Mouse (Mus musculus) spleen, postnatal 10 days (tissue): ENCODE results near the gene Sergef.

Source experiments
- DNase-seq, 2 experiments: peaks; one replicate each; pipeline ENCODE4 v3.0.0; 2021 to 2022; ENCODE audit warnings: low spot score in 2 of 2

Sergef gene

DNA sequence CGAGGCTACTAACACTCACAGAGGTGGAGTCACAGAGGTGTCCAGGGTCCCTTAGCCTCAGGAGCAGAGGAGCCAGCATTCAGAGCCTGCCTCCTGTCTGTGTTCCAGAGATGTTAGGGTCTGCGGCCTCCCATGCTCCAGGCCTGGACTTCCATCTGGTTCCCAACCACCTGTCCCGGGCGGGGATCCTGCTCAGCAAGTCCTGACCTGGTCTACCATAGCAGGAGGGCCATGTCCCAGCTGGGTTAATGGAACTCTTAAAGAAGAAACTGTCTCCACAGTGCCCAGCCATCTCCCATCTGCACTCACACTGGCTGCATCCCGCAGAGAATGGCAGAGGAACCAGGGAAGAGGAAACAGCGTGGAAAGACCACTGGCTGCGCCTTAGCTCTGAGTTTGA, 234.9 kb downstream of the Sergef start:
- DNase-seq = no peak

- DNase-seq = no peak
Observed at GRCm38 (mm10) chr7:46403616-46404485, 235.8 kb downstream of the Sergef start.

- no peak for DNase-seq
Observed at GRCm38 (mm10) chr7:46401371-46402180, 238.0 kb downstream of the Sergef start.

DNA sequence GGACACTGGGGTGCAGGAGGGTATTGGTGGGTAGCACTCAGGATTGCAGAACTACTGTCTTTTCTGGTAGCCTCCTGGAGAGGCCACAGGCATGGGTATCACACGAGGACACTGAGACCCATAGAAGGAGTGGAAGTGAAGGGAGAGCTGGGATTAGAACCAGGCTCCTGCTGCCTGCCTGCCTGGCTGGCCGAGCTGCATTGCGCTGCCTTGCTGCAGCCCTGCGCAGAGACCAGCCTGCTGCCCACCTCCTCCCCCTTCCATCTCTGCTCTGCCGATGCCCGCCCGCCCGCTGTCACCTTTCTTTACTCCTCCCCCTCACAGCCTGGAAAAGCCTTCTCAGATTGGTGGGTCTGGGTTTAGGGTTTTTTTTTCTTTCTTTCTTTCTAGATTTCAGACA, 239.3 kb downstream of the Sergef start:
- DNase-seq = no peak

DNA sequence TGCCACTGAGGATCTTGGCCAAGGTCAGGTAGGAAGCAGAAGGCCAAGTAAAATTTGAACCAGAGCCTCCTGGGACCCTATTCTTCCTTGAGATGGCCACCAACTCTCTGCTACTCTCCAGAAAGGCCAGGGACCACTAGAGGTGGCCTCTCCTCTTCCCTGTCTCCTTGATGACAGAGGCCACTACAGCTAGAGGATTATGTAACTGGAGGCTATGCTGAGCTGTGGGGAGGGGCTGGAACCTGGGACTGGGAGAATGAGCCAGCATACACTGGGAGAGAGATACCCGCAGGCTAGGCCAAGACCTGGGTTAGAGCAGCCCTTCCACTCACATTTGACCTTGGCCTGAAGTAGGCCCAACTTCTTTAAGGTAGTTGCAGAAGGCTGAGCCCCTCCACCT, 239.9 kb downstream of the Sergef start:
- DNase-seq = no peak

GRCm38 (mm10) chr7:46398612-46399011, 241.0 kb downstream of the Sergef start:
- no peak for DNase-seq

GRCm38 (mm10) chr7:46397732-46398333, 241.8 kb downstream of the Sergef start:
- no peak for DNase-seq

DNA sequence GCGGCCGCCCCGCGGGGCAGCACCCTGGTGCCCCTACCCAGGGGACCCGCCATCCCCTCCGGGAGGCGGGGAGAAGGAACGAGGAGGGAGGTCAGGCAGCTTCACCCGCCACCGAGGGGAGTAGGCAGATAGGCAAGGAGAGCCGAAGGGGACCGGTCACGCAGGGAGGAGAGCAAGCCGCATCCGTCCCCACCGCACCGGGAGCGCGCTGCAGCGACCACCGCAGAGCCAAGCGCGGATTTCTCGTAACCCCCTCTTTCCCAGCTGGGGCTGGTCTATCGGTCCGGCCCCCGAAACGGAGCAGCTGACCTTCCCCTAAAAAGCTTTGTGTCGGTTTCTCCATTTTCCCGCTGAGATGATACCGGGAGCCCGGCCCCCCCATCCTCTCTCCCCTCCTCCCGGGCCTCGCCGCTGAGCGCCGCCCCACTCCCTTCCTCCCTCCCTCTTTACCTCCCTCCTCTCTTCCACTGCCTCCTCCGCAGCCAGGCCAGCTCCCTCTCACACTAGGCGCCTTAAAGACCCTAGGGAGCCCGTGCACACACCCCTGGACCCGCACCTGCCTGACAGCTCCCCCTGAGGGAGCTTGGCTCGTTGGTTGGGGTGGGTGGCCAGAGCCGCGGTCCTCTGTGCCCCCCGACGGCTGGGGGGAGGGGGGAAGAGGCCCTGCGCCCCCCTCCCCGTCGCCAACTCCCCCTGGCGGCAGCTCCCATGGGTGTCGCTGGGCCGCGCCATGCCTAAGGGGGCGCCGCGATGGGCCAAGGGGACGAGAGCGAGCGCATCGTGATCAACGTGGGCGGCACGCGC, 242.5 kb downstream of the Sergef start:
- DNase-seq = peak in 1 of 2 experiments; percentile 29

DNA sequence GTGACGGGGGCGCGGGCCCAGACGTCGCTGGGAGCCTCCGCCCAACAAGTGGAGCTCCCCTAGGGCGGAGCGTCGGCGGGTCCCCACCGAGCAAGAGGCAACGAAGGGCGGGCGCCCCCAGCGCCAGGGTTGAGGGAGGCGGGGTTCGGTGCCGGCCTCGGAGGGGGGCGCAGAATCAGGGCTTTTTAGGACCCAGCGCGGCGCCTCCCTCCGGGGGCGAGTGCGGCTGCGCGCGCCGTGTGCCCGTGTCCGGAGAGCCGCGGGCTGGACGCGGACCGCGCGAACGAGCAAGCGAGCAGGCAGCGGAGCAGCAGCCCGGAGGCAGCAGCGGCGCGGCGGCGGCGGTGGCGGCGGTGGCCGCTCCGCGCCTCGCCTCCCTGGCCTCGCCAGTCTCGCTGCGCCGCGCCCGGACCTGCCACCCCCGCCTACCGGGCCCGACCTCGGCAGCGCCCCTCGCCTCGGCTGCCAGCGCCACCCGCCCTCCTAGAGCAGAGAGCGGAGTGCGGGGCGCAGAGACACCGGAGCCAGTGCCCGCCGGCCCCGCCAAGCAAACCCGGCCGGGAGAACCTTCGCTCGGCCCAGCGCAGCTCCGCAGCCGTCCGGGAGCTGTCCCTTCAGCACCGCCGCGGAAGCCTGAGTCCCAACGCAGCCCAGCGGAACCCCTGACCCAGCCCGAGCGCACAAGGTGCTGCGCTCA, 243.2 kb downstream of the Sergef start, which contains the start of gene Kcnc1:
Gene Kcnc1 (plus strand): TSS at position 267 of the 697 bp plus-strand sequence.
- DNase-seq = peak; percentile 60 to 81

DNA sequence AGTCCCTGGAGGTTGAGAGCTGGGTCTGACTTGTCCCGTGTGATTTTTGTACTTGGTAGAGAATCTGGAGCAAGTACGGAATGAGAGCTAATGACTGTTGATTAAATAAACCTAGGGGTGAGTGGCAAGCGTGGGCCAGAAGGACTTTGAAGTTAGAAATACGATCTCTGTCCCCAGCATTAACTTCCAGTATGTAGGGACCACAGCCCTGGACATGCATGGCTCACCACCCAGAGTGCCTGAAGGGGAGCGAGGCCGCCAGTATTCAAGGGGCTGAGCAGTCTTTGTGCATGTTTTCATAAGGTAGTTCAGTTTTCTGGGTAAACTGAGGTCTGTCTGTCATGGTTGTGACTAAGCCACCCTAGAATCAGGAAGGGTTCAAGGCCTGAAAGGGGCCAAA, 244.0 kb downstream of the Sergef start:
- no peak for DNase-seq

- no peak for DNase-seq
Observed at GRCm38 (mm10) chr7:46394933-46395332, 244.7 kb downstream of the Sergef start.

- no peak for DNase-seq
Observed at GRCm38 (mm10) chr7:46393718-46394511, 245.7 kb downstream of the Sergef start.
